Mouse (Mus musculus): ENCODE data around the gene Zfp827.
A peak's percentile ranks its signal among the peaks of the same experiment; 100 is the strongest.
"Not testable (repeated sequence)": the region's sequence is repeated elsewhere in the genome, so short reads cannot be mapped to it uniquely, and the experiment has no call there.

Gene Zfp827

GRCm38 (mm10) chr8:79114561-79114960 is 86.3 kb downstream of the Zfp827 start:
- peak; percentile 63 for DNase-seq

DNA sequence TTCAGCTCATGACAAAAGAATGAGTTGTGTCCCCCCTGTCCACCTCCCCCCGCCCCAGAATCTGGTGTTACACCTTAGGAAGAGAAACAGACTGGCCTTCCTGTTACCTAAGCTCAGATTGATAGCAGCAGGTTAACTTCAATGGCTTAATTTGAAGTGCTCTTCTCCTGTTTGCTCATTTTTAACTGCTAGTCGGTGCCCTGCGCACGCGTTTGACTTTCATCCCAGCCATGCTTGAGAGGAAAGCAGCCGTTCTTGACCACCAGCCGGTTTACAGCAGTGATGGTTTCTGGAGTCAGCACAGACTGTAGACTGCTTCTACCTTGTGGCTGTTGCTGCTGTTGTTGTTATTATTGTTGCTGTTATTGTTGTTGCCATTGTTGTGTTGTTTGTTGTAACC is 88.2 kb downstream of the Zfp827 start:
- no peak for DNase-seq

GRCm38 (mm10) chr8:79117711-79118110 is 89.5 kb downstream of the Zfp827 start:
- no peak for DNase-seq

DNA sequence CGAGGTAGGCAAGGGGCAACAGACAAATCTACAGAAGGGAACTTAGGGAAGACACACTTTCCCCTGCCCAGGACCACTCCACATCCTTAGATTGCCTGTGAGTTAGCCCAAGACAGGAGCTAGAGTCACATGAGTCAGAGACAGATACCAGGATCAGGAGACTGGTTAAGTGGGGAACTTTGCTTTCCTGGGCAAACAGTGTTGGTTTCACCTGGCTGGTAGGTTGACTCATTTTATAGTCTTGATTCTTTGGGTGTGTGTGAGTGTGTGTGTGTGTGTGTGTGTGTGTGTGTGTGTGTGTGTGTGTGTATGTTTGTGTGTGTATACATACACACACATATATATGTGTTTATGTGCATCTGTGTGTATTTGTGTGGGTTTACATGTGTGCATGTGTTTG is 93.4 kb downstream of the Zfp827 start:
- DNase-seq = no peak

- DNase-seq = no peak
Observed at GRCm38 (mm10) chr8:79124231-79124630, 96.0 kb downstream of the Zfp827 start.

DNA sequence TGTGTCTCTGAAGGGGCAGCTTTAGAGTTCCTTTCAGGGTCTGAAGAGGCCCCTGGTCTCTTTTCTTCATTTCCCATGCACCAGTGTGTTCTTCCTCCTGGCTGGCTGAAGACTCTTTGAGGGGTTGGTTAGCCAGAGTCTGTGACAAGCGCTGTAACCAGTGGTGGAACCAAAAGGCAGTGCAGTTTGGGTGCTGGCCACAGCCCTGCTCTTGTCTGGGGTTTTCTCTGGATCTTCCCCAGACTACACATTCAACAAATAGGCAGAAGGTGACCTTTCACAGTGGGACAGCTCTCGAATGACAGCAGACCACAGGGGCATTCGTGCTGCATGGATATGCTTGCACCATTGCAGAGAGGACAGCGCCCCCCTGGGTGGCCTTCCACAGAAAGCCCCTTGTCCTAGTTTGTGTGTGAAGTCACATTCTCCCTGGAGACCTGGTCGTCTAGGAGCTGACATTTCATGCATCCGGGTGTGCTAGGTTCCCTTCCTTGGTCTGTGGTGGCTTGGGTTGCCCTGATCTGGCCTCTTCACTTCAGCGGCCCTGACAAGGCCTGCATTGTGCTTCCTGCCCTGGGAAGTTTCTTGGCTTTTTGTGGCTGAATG is 99.1 kb downstream of the Zfp827 start:
- no peak for DNase-seq

- DNase-seq = not testable (repeated sequence)
Observed at GRCm38 (mm10) chr8:79128534-79128933, 100.3 kb downstream of the Zfp827 start.

DNA sequence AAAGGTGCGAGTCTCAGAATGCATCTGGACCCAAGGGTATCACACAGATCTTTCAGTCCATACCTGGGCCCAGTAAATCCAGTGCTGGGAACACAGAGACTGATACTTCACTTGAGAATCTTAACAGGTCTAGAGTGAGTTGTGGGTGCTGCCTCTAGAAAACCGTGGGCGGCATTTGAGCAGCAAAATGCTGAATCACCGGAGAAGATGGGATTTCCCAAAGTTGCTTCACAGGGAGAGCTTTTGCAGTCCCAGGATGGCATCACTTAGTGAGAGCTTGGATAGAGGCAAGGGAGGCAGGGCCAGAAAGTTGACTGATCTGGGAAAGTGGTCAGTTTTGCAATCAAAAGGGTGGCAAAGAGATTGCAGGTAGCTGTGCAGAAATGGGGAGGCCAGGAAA is 111.4 kb downstream of the Zfp827 start:
- DNase-seq = no peak

DNA sequence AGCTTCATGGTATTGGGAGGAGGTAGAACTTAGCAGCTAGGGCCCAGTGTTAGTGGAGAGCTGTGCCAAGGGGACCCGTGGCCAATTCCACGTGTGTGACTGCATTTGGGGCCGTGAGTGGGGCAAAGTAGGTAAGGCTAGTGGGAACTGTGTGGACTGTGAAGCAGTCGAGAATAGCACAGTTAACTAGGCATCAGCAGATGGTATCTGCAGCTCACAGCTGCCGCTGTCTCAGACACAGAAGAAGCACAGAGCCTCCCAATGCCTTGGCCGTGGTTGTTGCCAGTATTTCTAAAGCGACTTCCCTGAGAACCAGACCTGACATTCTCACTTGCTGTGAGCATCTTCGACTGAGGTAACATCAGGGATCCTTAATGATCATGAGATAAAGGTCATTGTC is 112.7 kb downstream of the Zfp827 start:
- DNase-seq = no peak

- DNase-seq = no peak
Observed at GRCm38 (mm10) chr8:79141592-79141991, 113.4 kb downstream of the Zfp827 start.

DNA sequence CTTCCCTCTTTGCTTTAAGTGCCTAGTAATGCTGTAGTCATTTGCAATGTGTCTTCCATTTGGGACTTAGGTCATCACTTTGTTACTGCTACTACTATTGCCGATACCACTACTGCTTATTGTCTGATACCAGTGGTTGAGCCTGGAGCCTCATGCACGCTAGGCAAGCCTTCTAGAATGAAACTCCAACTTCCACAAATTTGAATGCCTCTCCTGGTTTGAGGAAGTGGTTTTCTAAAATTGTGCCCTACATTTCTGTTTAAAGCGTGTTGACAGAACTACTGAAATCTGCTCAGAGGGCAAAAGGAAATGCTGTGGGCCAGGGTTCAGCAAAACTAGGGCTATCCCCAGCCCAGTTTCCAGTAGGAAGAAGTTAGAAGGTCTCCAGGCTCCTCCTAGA is 115.5 kb downstream of the Zfp827 start:
- DNase-seq = no peak

- no peak for DNase-seq
Observed at GRCm38 (mm10) chr8:79145210-79145609, 117.0 kb downstream of the Zfp827 start.

- DNase-seq = no peak
Observed at GRCm38 (mm10) chr8:79145626-79146025, 117.4 kb downstream of the Zfp827 start.

DNA sequence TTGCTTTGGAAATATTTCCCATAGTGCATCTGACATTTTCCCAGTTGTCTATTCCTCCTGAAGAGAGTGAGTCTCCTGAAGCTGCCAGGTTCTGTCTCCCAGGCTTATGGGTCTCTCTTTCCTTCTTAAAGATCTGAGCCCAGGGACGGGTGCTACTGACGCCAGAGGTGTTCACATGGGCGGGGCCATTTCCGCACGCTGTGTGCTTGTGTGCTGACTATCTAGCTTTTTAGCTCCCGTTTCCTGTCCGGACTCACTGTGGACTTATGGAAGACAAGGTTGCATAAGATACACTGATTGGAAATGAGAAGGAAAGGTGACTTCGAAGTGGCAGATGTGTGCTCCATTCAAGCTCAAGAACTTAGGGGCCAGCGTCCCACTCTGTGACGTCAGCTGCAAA is 120.6 kb downstream of the Zfp827 start:
- DNase-seq = no peak

- DNase-seq = no peak
Observed at GRCm38 (mm10) chr8:79149880-79150279, 121.6 kb downstream of the Zfp827 start.

GRCm38 (mm10) chr8:79150544-79151192 is 122.4 kb downstream of the Zfp827 start:
- DNase-seq = no peak

DNA sequence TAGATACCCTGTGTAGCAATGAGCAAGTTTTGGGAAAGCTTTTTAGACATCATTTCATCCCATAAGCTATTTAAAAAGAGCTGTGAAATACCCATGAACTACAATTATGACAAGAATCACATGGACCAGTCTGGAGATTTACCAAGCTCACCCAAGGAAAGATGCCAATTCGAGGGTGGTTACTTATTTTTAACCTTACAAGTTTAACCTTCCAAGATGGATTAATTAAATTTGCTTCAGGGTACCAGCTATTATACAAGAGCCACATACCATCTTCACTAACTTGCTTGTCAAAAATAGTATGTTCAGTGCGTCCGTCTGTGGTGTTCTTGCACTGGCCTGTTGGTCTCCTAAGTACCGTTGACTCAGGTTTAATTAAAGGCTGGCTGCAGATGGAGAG is 123.4 kb downstream of the Zfp827 start:
- no peak for DNase-seq

DNA sequence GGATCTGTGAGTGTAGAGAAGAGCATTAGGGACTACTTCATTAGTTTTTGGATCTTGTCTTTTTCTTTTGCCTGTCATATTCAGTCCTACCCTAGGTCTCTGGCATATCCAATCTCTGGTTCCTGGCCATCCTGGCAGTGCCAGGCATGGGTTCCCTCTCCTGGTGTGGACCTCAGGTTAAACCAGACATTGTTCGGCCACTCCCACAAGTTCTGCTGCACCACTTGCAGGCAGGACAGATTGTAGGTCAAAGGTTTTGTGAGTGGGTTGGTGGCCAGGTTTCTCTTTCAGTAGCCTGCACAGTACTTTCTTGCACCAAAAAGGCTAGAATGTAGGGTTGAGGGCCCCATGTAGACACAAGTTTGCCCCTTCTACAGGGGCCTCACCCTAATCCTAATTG is 125.0 kb downstream of the Zfp827 start:
- DNase-seq = peak; percentile 53

DNA sequence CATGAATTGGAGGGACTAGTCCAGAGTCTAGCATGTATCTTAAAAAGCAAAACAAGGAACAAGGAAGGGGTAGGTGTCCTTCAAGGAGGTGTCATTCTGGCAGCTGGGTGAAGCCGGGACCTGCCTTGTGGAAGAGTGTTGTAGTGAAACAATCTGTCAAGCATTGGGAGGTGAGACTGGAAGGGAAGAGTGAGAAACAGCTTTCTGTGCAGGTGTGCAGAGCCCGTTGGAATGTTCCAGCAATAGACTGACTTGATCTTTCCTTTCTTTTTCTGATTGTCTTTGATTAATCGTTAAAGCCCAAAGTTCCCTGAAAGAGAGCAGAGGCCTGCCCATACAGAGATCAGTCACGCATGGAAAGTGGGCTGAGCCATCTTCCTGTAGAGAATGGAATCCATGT is 125.4 kb downstream of the Zfp827 start:
- no peak for DNase-seq

DNA sequence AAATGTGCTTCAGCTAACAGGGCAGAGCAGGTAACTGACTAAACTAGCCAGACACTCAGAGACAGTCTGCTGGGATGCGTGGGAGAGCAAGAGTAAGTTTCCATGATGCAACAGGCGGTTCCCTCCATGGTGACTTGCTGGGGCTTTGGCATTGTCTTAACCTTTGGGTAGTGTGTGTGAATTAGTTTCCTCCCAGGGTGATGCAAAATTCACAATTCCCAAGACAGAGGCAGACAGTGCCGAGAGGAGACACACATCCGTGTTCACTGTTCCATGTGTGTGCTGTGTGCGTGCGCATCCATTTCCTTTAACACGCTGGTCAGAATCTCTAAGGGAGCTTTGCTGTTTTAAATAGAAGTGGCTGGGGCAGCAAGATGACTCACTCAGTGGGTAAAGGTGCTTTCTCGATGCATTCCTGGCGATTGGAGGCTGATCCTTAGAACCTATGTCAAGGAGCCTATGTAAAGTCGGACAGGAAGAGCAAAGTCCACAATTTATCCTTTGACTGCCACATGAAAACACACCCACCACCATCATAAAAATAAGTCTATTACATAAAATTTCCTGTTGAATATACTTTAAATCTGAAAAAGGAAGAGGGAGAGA is 127.4 kb downstream of the Zfp827 start:
- DNase-seq = no peak

GRCm38 (mm10) chr8:79157366-79157765 is 129.1 kb downstream of the Zfp827 start:
- DNase-seq = no peak

DNA sequence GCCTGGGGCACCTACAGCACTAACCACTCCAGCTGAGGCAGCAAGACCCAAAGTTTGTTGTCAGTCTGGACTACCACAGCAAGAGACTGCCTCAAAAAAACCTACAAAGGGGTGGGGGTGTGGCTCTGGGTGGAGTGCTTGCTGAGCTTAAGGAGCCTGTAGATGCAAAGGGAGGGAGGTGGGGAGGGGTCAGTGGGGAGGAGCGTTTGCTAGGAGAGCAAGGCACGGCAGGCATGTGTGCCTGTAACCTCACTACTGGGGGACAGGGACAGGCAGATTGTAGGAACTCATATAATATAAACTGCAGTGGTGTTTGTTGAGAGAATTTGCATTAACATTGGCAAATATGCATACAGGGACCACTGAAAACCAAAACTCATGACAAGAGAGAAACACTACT is 130.1 kb downstream of the Zfp827 start:
- DNase-seq = no peak

- DNase-seq = no peak
Observed at GRCm38 (mm10) chr8:79159397-79159796, 131.2 kb downstream of the Zfp827 start.

- DNase-seq = peak; percentile 80
Observed at GRCm38 (mm10) chr8:79160302-79160701, 132.1 kb downstream of the Zfp827 start.

Measured in kidney, adult 9 months (tissue).